Mouse (Mus musculus) midbrain, embryonic 16.5 days (tissue): ENCODE results near the gene Bmp7. TPM values are rescaled to one million over a fixed set of nuclear protein-coding genes. Genes with fewer than 3 reads are reported as not detected.
A peak's percentile ranks its signal among the peaks of the same experiment; 100 is the strongest.

Experiments used
- ATAC-seq: fragments of 200-750 bp; cut with Nextera tagmentation; 2 replicates; pipeline ENCODE4 v1.8.0; 2017; ENCODE audit warnings: moderate TSS enrichment
- H3K27ac ChIP-seq: fragments of 300-500 bp; sonication (generic); 2 replicates; pipeline ENCODE4 v1.5.1; 2014; ENCODE audit warnings: mild to moderate bottlenecking, low read length, mixed read lengths
- H3K27me3 ChIP-seq: fragments of 300-500 bp; sonication (generic); 2 replicates; pipeline ENCODE4 v1.6.1; 2014; ENCODE audit warnings: low read depth, low read length, mixed read lengths; ENCODE audit not compliant: control insufficient read depth, insufficient read depth
- H3K36me3 ChIP-seq: fragments of 300-500 bp; sonication (generic); 2 replicates; pipeline ENCODE4 v1.6.1; 2014; ENCODE audit warnings: mild to moderate bottlenecking, low read length, moderate library complexity, mixed read lengths; ENCODE audit not compliant: control insufficient read depth, insufficient read depth
- H3K4me1 ChIP-seq: fragments of 300-500 bp; sonication (generic); 2 replicates; pipeline ENCODE4 v1.6.1; 2014; ENCODE audit warnings: mild to moderate bottlenecking, low read length, mixed read lengths; ENCODE audit not compliant: control insufficient read depth, insufficient read depth
- H3K4me2 ChIP-seq: fragments of 300-500 bp; sonication (generic); 2 replicates; pipeline ENCODE4 v1.6.1; 2014; ENCODE audit warnings: mild to moderate bottlenecking, low read length, mixed read lengths
- H3K4me3 ChIP-seq: fragments of 300-500 bp; sonication (generic); 2 replicates; pipeline ENCODE4 v1.5.1; 2014; ENCODE audit warnings: low read depth, mild to moderate bottlenecking, low read length, moderate library complexity, mixed read lengths
- H3K9ac ChIP-seq: fragments of 300-500 bp; sonication (generic); 2 replicates; pipeline ENCODE4 v1.6.1; 2014; ENCODE audit warnings: low read depth, low read length, mixed read lengths
- H3K9me3 ChIP-seq: fragments of 300-500 bp; sonication (generic); replicated peaks from 2 replicates; pipeline ENCODE4 v1.6.1; 2014; ENCODE audit warnings: mild to moderate bottlenecking, low read length, mixed read lengths; ENCODE audit not compliant: control insufficient read depth, poor library complexity, severe bottlenecking
- whole genome bisulfite sequencing: fragments of 180-500 bp; shearing (Covaris S2); extraction: QIAGEN DNeasy Blood & Tissue Kit; methylation state at CpG from one replicate; pipeline ENCODE4 v1.1.7; 2014; 5-methylcytosine and 5-hydroxymethylcytosine counted together
- microRNA-seq: library from miRNA; unstranded; fragments of <30 nt; microRNA quantifications from one replicate; pipeline ENCODE4, GENCODE M21; 2017
- polyA plus RNA-seq: library from polyadenylated mRNA; unstranded; fragments of >200 nt; fragmentation: Nextera tagmentation; extraction: Ambion mirVana; gene quantifications from 2 replicates; pipeline ENCODE4 v1.2.1, GENCODE M21; 2015

The Bmp7 gene
- polyA plus RNA-seq, 1 experiment from 2014 or later, result 10.3 TPM

- no peaks in the 10 kb centered on the region for H3K9me3 ChIP-seq
- H3K9ac ChIP-seq, result no peak overlapping the region
- H3K27me3 ChIP-seq, result peaks cover 12% of the 10 kb centered on the region
- whole genome bisulfite sequencing, result 89% methylated on average over 11 of the region's 11 CpGs
- peaks cover 8% of the 10 kb centered on the region; the same call in 1 of the 2 replicates for H3K4me1 ChIP-seq
- no peak overlapping the region for H3K27ac ChIP-seq
- no peak overlapping the region for H3K4me3 ChIP-seq
- H3K4me2 ChIP-seq, result no peak overlapping the region
- no peaks in the 10 kb centered on the region for H3K36me3 ChIP-seq
- ATAC-seq, result no peak
Observed at GRCm38 (mm10) chr2:172825785-172826145, 114.4 kb downstream of the Bmp7 start.

DNA sequence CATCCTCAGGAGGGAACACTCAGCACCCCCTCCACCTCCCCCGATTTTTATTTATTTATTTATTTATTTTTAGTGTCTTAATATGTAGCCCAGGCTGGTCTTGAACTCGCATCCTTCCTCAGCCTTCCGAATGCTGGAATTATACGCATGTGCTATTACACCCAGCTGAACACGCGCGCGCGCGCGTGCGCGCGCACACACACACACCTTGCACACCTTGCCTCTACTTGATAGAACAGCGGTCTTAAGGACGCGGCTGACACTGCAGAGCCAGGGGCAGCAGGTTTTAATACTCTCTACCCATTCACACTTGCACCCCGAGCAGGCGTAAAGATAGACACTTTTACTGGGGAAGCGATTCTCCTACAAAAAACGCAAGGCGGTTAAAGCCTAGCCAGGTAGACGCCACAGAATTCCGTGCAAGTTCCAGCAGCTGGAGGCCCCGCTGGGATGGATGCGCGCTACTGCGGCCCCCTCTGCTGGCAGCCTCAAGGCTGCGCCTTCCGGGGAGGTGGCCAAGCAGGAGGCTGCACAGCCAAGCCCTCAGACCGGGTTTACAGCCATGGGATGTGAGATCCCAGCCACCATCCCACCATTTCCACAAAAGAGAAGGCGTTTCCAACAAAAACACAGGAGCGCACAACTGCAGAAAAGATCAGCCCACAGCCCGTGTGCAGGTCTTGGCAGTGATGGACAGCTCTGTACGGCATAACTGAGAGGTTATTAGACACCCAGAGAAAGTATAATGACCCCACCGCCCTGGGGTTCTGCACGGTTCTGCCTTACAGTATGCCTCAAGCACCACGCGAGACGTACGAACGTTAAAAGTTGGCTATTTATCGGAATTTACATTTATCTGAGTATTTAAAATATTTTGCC, 115.0 kb downstream of the Bmp7 start:
- WGBS, result 19% methylated on average over 43 of the region's 43 CpGs

DNA sequence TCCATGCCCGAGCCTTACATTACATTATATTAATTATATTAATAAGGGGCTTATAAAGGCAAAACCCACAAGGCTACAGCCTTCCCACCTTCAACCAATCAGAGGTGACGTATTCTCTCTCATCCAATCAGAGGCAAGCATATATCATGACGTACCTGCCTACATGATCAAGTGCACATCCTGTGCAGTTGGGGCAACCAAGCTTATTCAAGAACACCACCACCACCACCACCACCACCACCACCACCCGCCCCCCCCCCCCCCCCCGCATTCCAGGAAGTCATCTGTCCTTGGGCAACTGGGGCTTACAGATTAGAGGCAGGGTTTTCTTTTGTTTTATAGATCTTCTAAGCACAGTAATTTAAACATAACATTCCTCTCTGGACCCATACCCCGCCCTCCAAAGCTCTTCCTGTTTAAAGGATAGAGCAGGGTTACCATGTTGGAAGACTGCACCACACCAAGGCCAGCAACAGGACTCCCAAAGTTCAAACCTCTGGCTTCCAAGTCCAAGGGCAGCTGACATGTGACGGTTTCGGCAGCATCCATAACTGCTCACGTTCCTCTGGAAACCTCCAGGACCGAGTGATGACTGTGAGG, 121.4 kb downstream of the Bmp7 start:
- no peak overlapping the region for H3K9ac ChIP-seq
- H3K4me1 ChIP-seq, result no peaks in the 10 kb centered on the region
- no peaks in the 10 kb centered on the region for H3K9me3 ChIP-seq
- H3K4me3 ChIP-seq, result no peak overlapping the region
- no peak overlapping the region for H3K27ac ChIP-seq
- WGBS, result 82% methylated on average over 9 of the region's 10 CpGs
- no peak for ATAC-seq
- H3K36me3 ChIP-seq, result no peaks in the 10 kb centered on the region
- no peak overlapping the region for H3K4me2 ChIP-seq
- peaks cover 8% of the 10 kb centered on the region for H3K27me3 ChIP-seq

More for the DNA sequence above, 115.0 kb downstream of the Bmp7 start:
- Histone ChIP-seq H3K36me3 (no peaks in the 10 kb centered on the region), H3K4me2 (peak overlapping the region; percentile 35), H3K27me3 (peaks cover 12% of the 10 kb centered on the region), H3K27ac (no peak overlapping the region), H3K9me3 (no peaks in the 10 kb centered on the region), H3K4me1 (peaks cover 8% of the 10 kb centered on the region; the same call in 1 of the 2 replicates), H3K9ac (no peak overlapping the region), H3K4me3 (peak overlapping the region; percentile 6; the same call in 1 of the 2 replicates)
- peak; percentile 76 for ATAC-seq

Small RNAs within 50 kb of the gene (microRNA-seq; reads per million reads assigned to microRNA genes)
- gene Gm22773, result not detected

Other genes with a start within 250 kb of the Bmp7 start
- gene Spo11, start 37.4 kb upstream of the Bmp7 start, polyA plus RNA-seq, result 1.0 and 1.6 TPM in 2 replicates
- 115 and 118 TPM in 2 replicates for gene Rae1, start 59.8 kb upstream of the Bmp7 start, polyA plus RNA-seq
- gene Rbm38, start 80.2 kb upstream of the Bmp7 start, polyA plus RNA-seq, result 9.9 and 12.9 TPM in 2 replicates
- 0.06 and 0.11 TPM in 2 replicates for gene Ctcfl, start 179.2 kb upstream of the Bmp7 start, polyA plus RNA-seq
- gene Pck1, start 212.7 kb upstream of the Bmp7 start, polyA plus RNA-seq, result not detected in 2 replicates